Mouse (Mus musculus) monocyte, adult 2 months (primary cell): Measurements from ENCODE around the gene Gm10053.
"Not testable (repeated sequence)": the region's sequence is repeated elsewhere in the genome, so short reads cannot be mapped to it uniquely, and the experiment has no call there.

Source experiments
- DNase-seq, 2 experiments: peaks; one replicate each; pipeline ENCODE4 v3.0.0; 2022; ENCODE audit warnings: low spot score in 2 of 2, low read depth in 1 of 2

Gene Gm10053

GRCm38 (mm10) chr19:24875129-24875870 is at the start of gene Gm10053:
Gene Gm10053, plus strand, starts transcription at chr19:24875686.
- not testable (repeated sequence) for DNase-seq

GRCm38 (mm10) chr19:24842080-24842479 is 33.4 kb upstream of the Gm10053 start:
- DNase-seq, result no peak

GRCm38 (mm10) chr19:24845007-24845546 is 30.4 kb upstream of the Gm10053 start:
- DNase-seq, result no peak

- no peak for DNase-seq
Observed at GRCm38 (mm10) chr19:24848345-24848744, 27.1 kb upstream of the Gm10053 start.

- no peak for DNase-seq
Observed at GRCm38 (mm10) chr19:24848844-24849243, 26.6 kb upstream of the Gm10053 start.

- no peak for DNase-seq
Observed at GRCm38 (mm10) chr19:24851456-24852315, 23.8 kb upstream of the Gm10053 start.

- no peak for DNase-seq
Observed at GRCm38 (mm10) chr19:24861276-24861611, 14.2 kb upstream of the Gm10053 start.

- no peak for DNase-seq
Observed at GRCm38 (mm10) chr19:24861612-24862451, 13.7 kb upstream of the Gm10053 start, which contains the start of gene Pgm5. Gene Pgm5, minus strand, starts transcription at chr19:24861855.

- DNase-seq, result no peak
Observed at GRCm38 (mm10) chr19:24865436-24865835, 10.1 kb upstream of the Gm10053 start.

- no peak for DNase-seq
Observed at GRCm38 (mm10) chr19:24871037-24871635, 4.3 kb upstream of the Gm10053 start.

- DNase-seq, result no peak
Observed at GRCm38 (mm10) chr19:24873873-24874272, 1.6 kb upstream of the Gm10053 start.

- no peak for DNase-seq
Observed at GRCm38 (mm10) chr19:24881237-24881636, 5.8 kb downstream of the Gm10053 start.

- DNase-seq, result no peak
Observed at GRCm38 (mm10) chr19:24885504-24885903, 10.0 kb downstream of the Gm10053 start.

GRCm38 (mm10) chr19:24886888-24887287 is 11.4 kb downstream of the Gm10053 start:
- no peak for DNase-seq

- no peak for DNase-seq
Observed at GRCm38 (mm10) chr19:24896536-24896935, 21.1 kb downstream of the Gm10053 start.

GRCm38 (mm10) chr19:24897006-24897895 is 21.8 kb downstream of the Gm10053 start:
- DNase-seq, result no peak

- no peak for DNase-seq
Observed at GRCm38 (mm10) chr19:24897896-24898736, 22.6 kb downstream of the Gm10053 start.

GRCm38 (mm10) chr19:24898737-24899577 is 23.5 kb downstream of the Gm10053 start:
- DNase-seq, result no peak
